Mouse (Mus musculus): ENCODE data around the gene Gpr6. TPM values are rescaled to one million over a fixed set of nuclear protein-coding genes. Genes with fewer than 3 reads are reported as not detected.

Gpr6 gene
- polyA plus RNA-seq (2014; fragmentation: Illumina TruSeq; extraction: RNeasy Lipid Tissue Mini Kit (QIAGEN cat#74804); ENCODE audit: low read depth, low replicate concordance), result not detected

GRCm38 (mm10) chr10:41072116-41072515 lies at the start of gene Gpr6:
Gene Gpr6, minus strand, starts transcription at chr10:41072285.

Other genes starting within 250 kb of the Gpr6 start
- gene Cdc40, start 189.0 kb downstream of the Gpr6 start, polyA plus RNA-seq (2014; fragmentation: Illumina TruSeq; extraction: RNeasy Lipid Tissue Mini Kit (QIAGEN cat#74804); ENCODE audit: low read depth, low replicate concordance), result 19.6 TPM
- gene Wasf1, start 188.8 kb downstream of the Gpr6 start, polyA plus RNA-seq (2014; fragmentation: Illumina TruSeq; extraction: RNeasy Lipid Tissue Mini Kit (QIAGEN cat#74804); ENCODE audit: low read depth, low replicate concordance), result 0.34 TPM
- 32.6 TPM for gene Fig4, start 231.0 kb upstream of the Gpr6 start, polyA plus RNA-seq (2014; fragmentation: Illumina TruSeq; extraction: RNeasy Lipid Tissue Mini Kit (QIAGEN cat#74804); ENCODE audit: low read depth, low replicate concordance)
- gene Ak9, start 231.7 kb upstream of the Gpr6 start, polyA plus RNA-seq (2014; fragmentation: Illumina TruSeq; extraction: RNeasy Lipid Tissue Mini Kit (QIAGEN cat#74804); ENCODE audit: low read depth, low replicate concordance), result not detected